Mouse (Mus musculus): ENCODE data around the gene Mcrip1. TPM values are rescaled to one million over a fixed set of nuclear protein-coding genes. Genes with fewer than 3 reads are reported as not detected.
"Not testable (repeated sequence)": the region's sequence is repeated elsewhere in the genome, so short reads cannot be mapped to it uniquely, and the experiment has no call there.

Mcrip1 gene
- polyA plus RNA-seq, 1 experiment from 2014 or later: 167 TPM

DNA sequence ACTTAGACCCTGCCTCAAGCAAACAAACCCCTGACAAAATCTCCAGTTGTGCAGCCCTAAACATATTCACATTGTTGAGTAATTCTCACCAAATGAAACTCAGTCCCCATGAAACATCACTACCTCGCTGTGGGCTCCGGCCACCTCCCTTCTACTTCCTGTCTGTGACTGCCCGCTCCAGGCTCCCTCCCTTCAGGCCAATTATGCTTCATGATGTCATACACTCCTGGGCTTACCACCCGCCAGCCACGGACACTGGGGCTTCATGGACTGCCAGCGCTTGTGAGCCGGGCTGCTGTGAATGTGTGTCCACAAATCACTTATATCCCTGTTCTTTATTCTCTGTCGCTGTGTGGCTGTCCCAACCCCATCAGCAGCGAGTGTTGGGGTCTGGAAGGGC is 29.8 kb downstream of the Mcrip1 start:
- 0 out of 2 replicates have a peak, but pooled peaks cover 13% of the 10 kb centered on the region for H3K4me1 ChIP-seq
- no peak for ATAC-seq (ENCODE audit: insufficient read depth, low FRiP score, low read depth)

DNA sequence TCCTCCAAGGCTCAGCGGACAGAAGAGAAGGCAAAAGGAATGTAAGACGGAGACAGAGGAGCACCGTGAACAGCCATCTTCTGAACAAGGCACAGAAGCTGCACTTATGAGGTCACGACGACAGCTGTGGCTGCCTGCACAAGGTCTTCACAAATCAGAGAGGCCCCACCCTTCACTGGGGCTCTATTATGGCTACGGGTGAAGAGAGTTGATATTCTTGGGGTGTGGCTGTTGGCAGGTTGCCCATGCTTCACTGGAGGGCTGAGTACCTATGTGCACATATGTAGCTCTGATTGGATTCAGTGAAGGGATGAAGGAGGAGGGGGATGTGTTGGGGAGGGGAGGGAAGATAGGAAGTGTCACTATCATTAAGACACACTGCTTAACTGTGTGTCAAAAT is 31.0 kb downstream of the Mcrip1 start:
- Histone ChIP-seq H3K27me3 (replicated peaks) (no peaks in the 10 kb centered on the region), H3K4me3 (replicated peaks) (no peak overlapping the region), H3K9me3 (no peaks in the 10 kb centered on the region), H3K36me3 (no peaks in the 10 kb centered on the region), H3K9ac (no peak overlapping the region), H3K4me2 (no peak overlapping the region; the same call in 1 of the 2 replicates), H3K27ac (peak overlapping the region; percentile 61), H3K4me1 (0 out of 2 replicates have a peak, but pooled peaks cover 13% of the 10 kb centered on the region)
- 41% methylated on average over 6 of the region's 6 CpGs for WGBS
- ATAC-seq (ENCODE audit: insufficient read depth, low FRiP score, low read depth): no peak

More for the DNA sequence above, 29.8 kb downstream of the Mcrip1 start:
- H3K9ac ChIP-seq: no peak overlapping the region
- no peaks in the 10 kb centered on the region for H3K9me3 ChIP-seq
- H3K4me3 ChIP-seq (replicated peaks): no peak overlapping the region
- H3K27ac ChIP-seq: no peak overlapping the region
- no peaks in the 10 kb centered on the region for H3K36me3 ChIP-seq
- 49% methylated on average over 9 of the region's 9 CpGs for WGBS
- peak overlapping the region; percentile 11; the same call in 1 of the 2 replicates for H3K4me2 ChIP-seq
- no peaks in the 10 kb centered on the region for H3K27me3 ChIP-seq (replicated peaks)

DNA sequence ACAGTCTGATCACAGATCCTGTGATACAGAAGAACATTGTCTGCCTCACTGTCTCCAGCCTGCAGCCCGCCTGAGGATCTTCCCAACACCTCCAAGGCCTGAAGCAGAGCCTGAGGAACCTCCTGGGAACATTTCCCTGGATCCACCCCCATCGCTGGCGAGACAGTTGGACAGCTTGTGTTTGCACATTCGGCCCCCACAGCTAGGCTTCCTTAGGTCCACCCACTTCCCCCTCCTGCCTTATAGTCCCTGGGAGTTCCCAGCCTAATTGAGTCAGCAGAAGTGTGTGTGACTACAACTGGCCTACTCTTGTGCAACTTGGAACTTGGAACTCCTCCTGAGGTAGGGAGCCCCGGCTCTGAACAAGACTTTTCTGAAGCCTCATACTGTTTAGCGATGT is 31.5 kb downstream of the Mcrip1 start:
- Histone ChIP-seq H3K4me3 (replicated peaks) (no peak overlapping the region), H3K9ac (no peak overlapping the region), H3K27me3 (replicated peaks) (no peaks in the 10 kb centered on the region), H3K9me3 (no peaks in the 10 kb centered on the region), H3K36me3 (no peaks in the 10 kb centered on the region), H3K4me2 (no peak overlapping the region; the same call in 1 of the 2 replicates), H3K27ac (peak overlapping the region; percentile 61), H3K4me1 (0 out of 2 replicates have a peak, but pooled peaks cover 13% of the 10 kb centered on the region)
- no peak for ATAC-seq (ENCODE audit: insufficient read depth, low FRiP score, low read depth)
- 55% methylated on average over 6 of the region's 6 CpGs for WGBS

DNA sequence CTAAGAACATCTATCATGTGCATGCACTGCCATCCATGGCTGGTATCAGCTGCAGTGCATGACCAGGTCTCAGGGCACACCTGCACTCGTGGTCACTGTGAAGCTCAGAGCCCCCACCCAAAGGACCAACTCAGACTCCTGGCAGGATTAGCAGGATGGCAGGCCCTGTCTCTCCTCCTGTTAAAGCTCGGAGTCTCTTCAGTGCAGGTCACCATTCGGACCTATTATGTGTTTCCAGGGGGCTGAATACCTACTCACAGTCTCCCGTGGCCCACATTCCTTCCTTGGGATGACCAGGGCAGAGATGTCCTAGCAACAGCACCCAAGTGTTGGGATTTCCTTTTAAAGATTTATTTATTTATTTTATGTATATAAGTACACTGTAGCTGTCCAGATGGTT is 32.4 kb downstream of the Mcrip1 start:
- no peak overlapping the region for H3K9ac ChIP-seq
- H3K4me2 ChIP-seq: no peak overlapping the region
- no peak overlapping the region for H3K27ac ChIP-seq
- no peak for ATAC-seq (ENCODE audit: insufficient read depth, low FRiP score, low read depth)
- no peaks in the 10 kb centered on the region for H3K27me3 ChIP-seq (replicated peaks)
- 0 out of 2 replicates have a peak, but pooled peaks cover 13% of the 10 kb centered on the region for H3K4me1 ChIP-seq
- 80% methylated on average over 4 of the region's 4 CpGs for WGBS
- H3K4me3 ChIP-seq (replicated peaks): no peak overlapping the region
- no peaks in the 10 kb centered on the region for H3K36me3 ChIP-seq
- H3K9me3 ChIP-seq: no peaks in the 10 kb centered on the region

DNA sequence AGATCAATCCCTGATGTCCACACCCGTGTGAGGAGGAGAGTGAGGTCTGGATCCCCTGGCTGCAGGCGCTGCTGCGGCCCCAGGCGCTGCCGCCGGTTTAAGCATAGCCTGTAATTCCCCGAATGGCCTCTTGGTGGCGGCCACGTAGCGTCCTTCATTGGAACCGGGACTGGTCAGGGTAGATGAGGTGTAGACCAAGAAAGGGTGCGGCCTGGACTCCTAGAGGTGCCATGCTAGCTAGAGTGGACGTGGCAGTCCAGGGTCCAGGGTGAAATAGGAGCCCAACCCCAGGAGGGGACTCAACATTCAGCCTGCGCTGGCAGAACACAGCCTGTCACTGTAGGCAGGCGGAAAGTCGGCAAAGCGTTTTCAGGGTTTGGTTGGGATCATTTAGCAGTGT is 33.9 kb downstream of the Mcrip1 start:
- Histone ChIP-seq H3K4me3 (replicated peaks) (no peak overlapping the region), H3K4me2 (no peak overlapping the region), H3K27me3 (replicated peaks) (no peaks in the 10 kb centered on the region), H3K27ac (no peak overlapping the region), H3K4me1 (0 out of 2 replicates have a peak, but pooled peaks cover 11% of the 10 kb centered on the region), H3K9me3 (no peaks in the 10 kb centered on the region), H3K36me3 (no peaks in the 10 kb centered on the region), H3K9ac (no peak overlapping the region)
- 18% methylated on average over 17 of the region's 17 CpGs for WGBS
- ATAC-seq (ENCODE audit: insufficient read depth, low FRiP score, low read depth): peak; percentile 69; the same call in 1 of the 2 replicates

DNA sequence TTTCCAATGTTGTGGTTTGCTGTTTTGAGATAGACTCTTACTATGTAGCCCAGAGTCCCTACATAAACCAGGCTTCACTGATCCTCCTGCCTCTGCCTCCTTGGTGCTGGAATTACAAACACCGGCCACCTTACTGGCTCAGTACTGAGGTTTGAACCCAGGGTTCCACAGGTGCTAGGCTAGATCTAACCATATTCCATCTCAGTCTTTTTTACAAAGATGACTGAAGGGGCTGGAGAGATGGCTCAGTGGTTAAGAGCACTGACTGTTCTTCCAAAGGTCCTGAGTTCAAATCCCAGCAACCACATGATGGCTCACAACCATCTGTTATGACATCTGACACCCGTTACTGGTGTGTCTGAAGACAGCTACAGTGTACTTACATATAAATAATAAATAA is 35.3 kb downstream of the Mcrip1 start:
- not testable (repeated sequence) for H3K36me3 ChIP-seq; H3K9ac ChIP-seq; H3K27me3 ChIP-seq (replicated peaks); ATAC-seq (ENCODE audit: insufficient read depth, low FRiP score, low read depth); H3K4me1 ChIP-seq; H3K27ac ChIP-seq; H3K4me2 ChIP-seq; H3K9me3 ChIP-seq; H3K4me3 ChIP-seq (replicated peaks)
- 84% methylated on average over 2 of the region's 2 CpGs for WGBS

DNA sequence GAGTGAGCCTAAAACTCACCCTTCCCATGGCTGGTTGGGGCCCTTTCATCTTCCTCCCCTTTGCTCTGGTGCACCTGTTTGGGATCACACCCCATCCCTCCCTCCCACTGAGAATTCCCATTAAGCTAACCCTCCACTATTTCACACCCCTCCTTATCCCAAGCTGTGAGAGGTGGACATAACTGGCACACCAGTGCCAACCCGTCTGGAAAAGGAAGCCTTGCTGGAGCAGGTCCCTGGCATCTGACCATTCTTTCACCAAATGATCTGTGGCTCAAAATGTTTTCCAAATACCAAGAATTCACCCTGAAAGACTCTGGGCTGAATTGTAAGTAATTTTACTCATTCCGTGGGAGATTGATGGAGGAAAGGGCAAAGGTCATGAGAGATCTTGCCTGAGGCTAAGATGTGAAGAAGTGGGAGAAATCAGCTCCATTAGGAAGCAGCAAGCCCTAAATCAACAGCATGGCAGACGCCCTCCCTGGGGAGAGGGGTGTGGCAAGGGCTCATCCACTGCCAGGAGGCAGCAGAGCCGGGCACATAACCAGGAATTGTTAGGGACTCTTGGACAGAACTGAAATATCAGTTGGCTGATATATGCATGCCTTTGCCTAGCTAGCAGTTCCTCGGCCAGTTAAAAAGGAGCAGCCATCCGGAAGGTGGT is 36.6 kb downstream of the Mcrip1 start:
- no peak overlapping the region for H3K4me3 ChIP-seq (replicated peaks)
- no peak overlapping the region for H3K9ac ChIP-seq
- H3K4me2 ChIP-seq: no peak overlapping the region
- ATAC-seq (ENCODE audit: insufficient read depth, low FRiP score, low read depth): no peak
- H3K36me3 ChIP-seq: no peaks in the 10 kb centered on the region
- no peaks in the 10 kb centered on the region for H3K27me3 ChIP-seq (replicated peaks)
- 30% methylated on average over 6 of the region's 6 CpGs for WGBS
- H3K9me3 ChIP-seq: no peaks in the 10 kb centered on the region
- no peak overlapping the region for H3K27ac ChIP-seq
- H3K4me1 ChIP-seq: peaks cover 3% of the 10 kb centered on the region; the same call in 1 of the 2 replicates

DNA sequence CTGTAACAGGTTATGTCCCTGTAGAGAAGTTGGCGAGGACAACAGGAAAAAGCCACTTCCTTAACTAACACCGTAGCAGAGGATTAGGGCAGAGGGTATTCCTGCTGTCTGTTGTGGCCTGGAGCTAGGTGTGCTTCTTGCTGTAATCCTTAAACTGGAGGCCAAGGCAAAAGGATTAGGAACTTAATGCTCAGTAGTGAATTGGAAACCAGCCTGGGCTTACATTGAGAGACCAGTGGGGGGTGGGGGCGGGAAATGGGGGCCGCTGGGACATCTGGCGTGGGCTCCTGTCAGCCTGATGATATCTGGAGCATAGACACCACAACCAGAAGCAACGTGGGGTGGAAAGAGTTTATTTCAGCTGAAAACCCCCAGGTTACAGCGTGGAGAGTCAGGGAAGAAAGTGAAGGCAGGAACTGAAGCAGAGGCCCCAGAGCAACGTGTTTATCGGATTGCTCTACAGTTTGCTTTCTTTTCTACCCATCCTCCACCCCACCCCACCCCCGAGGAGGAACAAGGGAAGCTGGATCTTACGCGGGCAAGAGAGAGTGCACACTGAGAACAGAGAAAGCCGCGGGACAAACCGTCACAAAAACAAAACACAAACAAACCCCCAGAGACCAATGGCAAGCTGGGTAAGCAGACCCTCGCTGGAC is 39.0 kb downstream of the Mcrip1 start:
- no peaks in the 10 kb centered on the region for H3K9me3 ChIP-seq
- peak overlapping the region; percentile 73; the same call in 1 of the 2 replicates for H3K27ac ChIP-seq
- H3K4me3 ChIP-seq (replicated peaks): peak overlapping the region; percentile 26
- H3K36me3 ChIP-seq: no peaks in the 10 kb centered on the region
- 7% methylated on average over 16 of the region's 16 CpGs for whole genome bisulfite sequencing
- peaks cover 3% of the 10 kb centered on the region; the same call in 1 of the 2 replicates for H3K4me1 ChIP-seq
- peak overlapping the region; percentile 11; the same call in 1 of the 2 replicates for H3K9ac ChIP-seq
- no peak for ATAC-seq (ENCODE audit: insufficient read depth, low FRiP score, low read depth)
- H3K27me3 ChIP-seq (replicated peaks): no peaks in the 10 kb centered on the region
- H3K4me2 ChIP-seq: peak overlapping the region; percentile 51

DNA sequence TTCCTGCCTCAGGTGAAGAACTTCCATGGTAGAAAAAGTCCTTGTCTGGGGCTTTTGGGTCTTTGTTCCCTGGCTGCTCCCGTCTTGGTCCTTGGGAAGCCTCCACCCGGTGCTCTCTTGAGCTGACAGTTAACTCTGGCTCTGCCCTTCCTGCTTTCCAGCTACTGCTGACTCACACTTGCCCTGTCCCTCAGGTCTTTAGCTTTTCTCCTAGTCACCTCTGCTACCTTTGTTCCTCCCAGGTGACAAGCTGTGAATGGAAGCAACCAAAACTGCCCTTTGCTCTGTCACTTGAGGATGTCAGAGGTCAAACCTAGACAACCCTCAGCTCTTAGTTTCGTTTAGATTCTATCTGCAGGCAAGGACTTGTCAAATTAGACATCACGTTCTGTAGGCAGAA is 39.6 kb downstream of the Mcrip1 start:
- Histone ChIP-seq H3K4me2 (peak overlapping the region; percentile 51; the same call in 1 of the 2 replicates), H3K9me3 (no peaks in the 10 kb centered on the region), H3K4me3 (replicated peaks) (no peak overlapping the region), H3K4me1 (peaks cover 3% of the 10 kb centered on the region; the same call in 1 of the 2 replicates), H3K36me3 (no peaks in the 10 kb centered on the region), H3K27me3 (replicated peaks) (no peaks in the 10 kb centered on the region), H3K9ac (no peak overlapping the region), H3K27ac (peak overlapping the region; percentile 73; the same call in 1 of the 2 replicates)
- WGBS: 44% methylated on average over 4 of the region's 4 CpGs
- no peak for ATAC-seq (ENCODE audit: insufficient read depth, low FRiP score, low read depth)

DNA sequence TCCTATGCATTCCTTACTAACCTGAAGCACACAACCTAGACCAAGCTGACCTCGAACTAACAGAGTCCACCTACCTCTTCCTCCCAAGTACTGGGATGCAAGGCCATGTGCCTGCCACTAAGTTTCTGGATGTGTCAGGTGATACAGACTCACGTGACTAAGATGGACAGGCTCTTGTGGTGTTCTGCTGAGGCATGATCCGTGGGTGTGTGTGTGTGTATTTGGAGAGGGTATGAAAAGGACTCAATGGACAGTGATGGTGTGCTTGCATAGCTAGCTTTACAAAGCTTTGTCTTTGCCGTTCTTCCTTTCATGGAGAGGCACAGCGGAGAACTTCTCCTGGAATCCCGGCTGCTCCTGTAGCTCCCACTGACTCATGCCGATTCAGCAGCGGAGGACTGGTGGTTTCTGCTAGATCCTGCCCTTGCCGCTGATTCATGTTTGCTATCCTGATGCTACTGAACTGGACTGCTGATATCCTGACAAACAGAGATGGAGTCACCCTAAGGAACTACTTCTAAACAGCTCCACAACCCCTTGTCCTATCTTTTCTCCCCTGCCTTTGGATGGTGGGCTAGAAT is 41.1 kb downstream of the Mcrip1 start:
- Histone ChIP-seq H3K4me3 (replicated peaks) (no peak overlapping the region), H3K9me3 (no peaks in the 10 kb centered on the region), H3K27ac (peak overlapping the region; percentile 86), H3K4me1 (peaks cover 3% of the 10 kb centered on the region; the same call in 1 of the 2 replicates), H3K36me3 (no peaks in the 10 kb centered on the region), H3K4me2 (no peak overlapping the region), H3K9ac (no peak overlapping the region), H3K27me3 (replicated peaks) (no peaks in the 10 kb centered on the region)
- WGBS: 72% methylated on average over 9 of the region's 9 CpGs
- ATAC-seq (ENCODE audit: insufficient read depth, low FRiP score, low read depth): 0 out of 2 replicates have a peak, but pooled peaks have one; percentile 5

DNA sequence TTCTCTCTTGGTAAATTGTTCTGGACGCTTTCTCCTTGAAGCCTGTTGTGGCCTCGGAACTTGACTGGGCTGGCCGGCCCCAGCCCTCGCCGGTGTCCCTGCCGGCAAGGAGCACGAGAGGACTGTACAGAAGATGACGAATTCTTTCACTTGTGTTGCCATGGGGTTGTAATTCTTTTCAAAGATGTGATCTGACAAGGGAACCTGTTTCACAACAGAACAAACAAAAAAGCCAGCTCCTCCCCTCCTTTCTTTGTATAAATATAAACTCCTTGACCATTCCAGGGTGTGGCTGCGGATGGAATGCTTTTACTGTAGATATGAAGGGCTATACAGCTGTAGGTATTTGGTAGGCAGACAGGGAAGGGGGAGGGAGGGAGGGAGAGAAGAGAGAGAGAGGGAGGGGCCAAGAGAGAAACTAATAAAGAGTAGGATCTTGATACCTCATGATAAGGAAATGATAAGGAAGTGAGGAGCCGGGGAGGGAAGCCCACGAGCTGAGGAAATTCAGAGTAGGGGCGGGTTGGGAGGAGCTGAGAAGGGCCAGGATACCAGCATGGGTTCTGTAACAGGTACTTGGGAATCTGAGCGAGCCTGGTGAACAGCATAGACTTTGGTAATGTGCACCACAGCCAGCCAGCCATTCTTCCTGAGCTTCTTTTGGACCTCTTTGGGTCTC is 41.8 kb downstream of the Mcrip1 start:
- Histone ChIP-seq H3K27me3 (replicated peaks) (no peaks in the 10 kb centered on the region), H3K4me1 (peaks cover 3% of the 10 kb centered on the region; the same call in 1 of the 2 replicates), H3K4me3 (replicated peaks) (no peak overlapping the region), H3K4me2 (no peak overlapping the region; the same call in 1 of the 2 replicates), H3K27ac (peak overlapping the region; percentile 86), H3K9me3 (no peaks in the 10 kb centered on the region), H3K9ac (no peak overlapping the region), H3K36me3 (no peaks in the 10 kb centered on the region)
- peak; percentile 87 for ATAC-seq (ENCODE audit: insufficient read depth, low FRiP score, low read depth)
- WGBS: 56% methylated on average over 13 of the region's 13 CpGs
